Mouse (Mus musculus) limb, embryonic 10.5 days (tissue): ENCODE measurements around the gene Arpc4. TPM values are rescaled to one million over a fixed set of nuclear protein-coding genes. Genes with fewer than 3 reads are reported as not detected.

Source experiments
- DNase-seq: peaks from one replicate; pipeline ENCODE4 v3.0.0-alpha.2; 2017; ENCODE audit warnings: low spot score
- H3K27ac ChIP-seq: fragments of 300-500 bp; sonication (generic); 2 replicates; pipeline ENCODE4 v1.5.1; 2016; ENCODE audit warnings: mild to moderate bottlenecking
- H3K27me3 ChIP-seq: fragments of 300-500 bp; sonication (generic); 2 replicates; pipeline ENCODE4 v1.6.1; 2016; ENCODE audit warnings: low read depth, mild to moderate bottlenecking; ENCODE audit not compliant: poor library complexity, severe bottlenecking
- H3K36me3 ChIP-seq: fragments of 300-500 bp; sonication (generic); 2 replicates; pipeline ENCODE4 v1.6.1; 2016; ENCODE audit warnings: mild to moderate bottlenecking, moderate library complexity
- H3K4me1 ChIP-seq: fragments of 300-500 bp; sonication (generic); 2 replicates; pipeline ENCODE4 v1.6.1; 2016
- H3K4me3 ChIP-seq: fragments of 300-500 bp; sonication (generic); 2 replicates; pipeline ENCODE4 v1.5.1; 2016; ENCODE audit warnings: mild to moderate bottlenecking, moderate library complexity
- H3K9me3 ChIP-seq: fragments of 300-500 bp; sonication (generic); replicated peaks from 2 replicates; pipeline ENCODE4 v1.6.1; 2016; ENCODE audit warnings: mild to moderate bottlenecking
- WGBS: fragments of 180-500 bp; shearing (Covaris S2); methylation state at CpG from one replicate; pipeline ENCODE4 v1.1.7; 2016; 5-methylcytosine and 5-hydroxymethylcytosine counted together
- polyA plus RNA-seq: library from polyadenylated mRNA; unstranded; fragments of >200 nt; fragmentation: Nextera tagmentation; extraction: Ambion mirVana; gene quantifications from 2 replicates; pipeline ENCODE4 v1.2.1, GENCODE M21; 2016

Arpc4 gene
- polyA plus RNA-seq, 1 experiment from 2014 or later: 383 TPM

DNA sequence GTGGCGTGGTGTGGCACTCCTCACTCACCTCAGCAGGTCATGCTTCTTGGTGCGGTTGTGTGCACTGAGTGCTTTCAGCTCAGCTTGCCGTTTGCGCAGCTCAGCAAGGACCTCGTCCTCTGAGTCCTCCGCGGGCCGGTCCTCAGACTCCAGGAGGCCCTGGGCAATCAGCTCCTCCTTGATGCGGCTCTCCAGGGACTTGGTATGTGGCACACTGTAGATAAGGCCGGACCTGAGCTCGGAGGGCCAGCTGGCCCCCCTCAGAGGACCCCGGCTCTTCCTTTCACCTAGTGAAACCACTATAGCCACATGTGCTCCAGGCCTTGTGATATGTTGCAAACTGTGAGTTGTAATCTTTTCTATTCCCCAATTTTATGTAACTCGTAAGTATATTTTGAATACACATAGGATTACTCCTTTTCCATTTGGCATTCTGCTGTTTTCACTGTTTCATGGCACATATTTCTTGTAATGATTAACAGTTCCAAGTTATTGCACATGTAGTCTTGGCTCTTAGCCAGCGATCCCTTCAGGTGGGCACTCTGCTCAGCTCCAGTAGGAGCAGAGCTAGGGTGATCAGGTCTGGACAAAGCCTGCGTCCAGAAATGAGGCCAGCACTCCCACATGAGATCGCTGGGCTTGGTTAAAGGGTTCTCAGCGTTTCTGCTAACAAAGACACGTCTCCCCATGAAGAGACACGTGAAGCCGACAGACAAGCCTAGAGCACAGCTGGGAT is 7.6 kb upstream of the Arpc4 start:
- WGBS: 95% methylated on average over 20 of the region's 20 CpGs
- no peak overlapping the region for H3K4me3 ChIP-seq
- H3K27ac ChIP-seq: no peak overlapping the region
- H3K4me1 ChIP-seq: no peaks in the 10 kb centered on the region
- H3K36me3 ChIP-seq: peaks cover 84% of the 10 kb centered on the region
- no peak for DNase-seq
- no peaks in the 10 kb centered on the region for H3K27me3 ChIP-seq
- no peaks in the 10 kb centered on the region for H3K9me3 ChIP-seq

GRCm38 (mm10) chr6:113373491-113373890 is 4.4 kb upstream of the Arpc4 start:
- no peaks in the 10 kb centered on the region for H3K27me3 ChIP-seq
- no peak overlapping the region for H3K4me3 ChIP-seq
- H3K4me1 ChIP-seq: peaks cover 9% of the 10 kb centered on the region
- no peaks in the 10 kb centered on the region for H3K9me3 ChIP-seq
- DNase-seq: no peak
- peaks cover 75% of the 10 kb centered on the region for H3K36me3 ChIP-seq
- H3K27ac ChIP-seq: no peak overlapping the region
- WGBS: 92% methylated on average over 4 of the region's 4 CpGs

DNA sequence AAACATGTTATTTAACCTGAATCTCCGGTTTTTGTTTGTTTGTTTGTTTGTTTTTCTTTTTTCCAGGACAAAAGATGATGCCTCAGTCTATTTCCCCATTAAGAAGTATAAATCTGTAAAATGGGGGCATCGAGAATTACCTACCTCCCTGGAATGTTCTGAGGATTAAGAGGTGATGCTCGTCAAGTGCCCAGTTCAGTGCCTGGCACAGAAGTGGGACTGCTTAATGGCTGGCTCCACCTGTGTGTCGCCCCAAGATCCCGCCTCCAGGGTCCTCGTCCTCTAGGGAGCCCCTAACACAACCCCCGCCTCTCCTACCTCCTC is 781 bp upstream of the Arpc4 start:
- peak overlapping the region; percentile 100 for H3K27ac ChIP-seq
- peak overlapping the region; percentile 89 for H3K4me3 ChIP-seq
- WGBS: 11% methylated on average over 7 of the region's 7 CpGs
- DNase-seq: no peak
- no peaks in the 10 kb centered on the region for H3K27me3 ChIP-seq
- peaks cover 19% of the 10 kb centered on the region for H3K4me1 ChIP-seq
- peaks cover 62% of the 10 kb centered on the region for H3K36me3 ChIP-seq
- no peaks in the 10 kb centered on the region for H3K9me3 ChIP-seq

GRCm38 (mm10) chr6:113379246-113379645 is 1.3 kb downstream of the Arpc4 start:
- Histone ChIP-seq H3K27ac (no peak overlapping the region), H3K4me1 (peaks cover 19% of the 10 kb centered on the region), H3K36me3 (peaks cover 62% of the 10 kb centered on the region), H3K9me3 (no peaks in the 10 kb centered on the region), H3K27me3 (no peaks in the 10 kb centered on the region), H3K4me3 (peak overlapping the region; percentile 89)
- 87% methylated on average over 6 of the region's 6 CpGs for WGBS
- no peak for DNase-seq

DNA sequence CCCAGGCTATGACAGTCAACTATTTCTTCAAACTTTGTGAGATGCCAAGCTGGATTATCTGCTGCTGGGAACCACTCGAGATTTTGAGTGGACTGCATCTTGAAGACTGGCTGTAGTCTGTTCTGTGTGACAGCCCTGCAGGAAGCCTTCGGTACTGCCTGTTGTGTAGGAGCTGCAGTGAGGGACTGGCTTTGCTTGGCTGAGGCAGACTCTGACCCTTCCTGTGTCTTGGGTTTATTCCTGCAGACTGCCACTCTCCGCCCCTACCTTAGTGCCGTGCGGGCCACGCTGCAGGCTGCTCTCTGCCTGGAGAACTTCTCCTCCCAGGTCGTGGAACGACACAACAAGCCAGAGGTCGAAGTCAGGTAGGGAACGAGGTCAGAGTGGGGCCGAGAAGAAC is 2.6 kb downstream of the Arpc4 start:
- WGBS: 93% methylated on average over 11 of the region's 11 CpGs
- Histone ChIP-seq H3K36me3 (peaks cover 62% of the 10 kb centered on the region), H3K4me3 (no peak overlapping the region)

DNA sequence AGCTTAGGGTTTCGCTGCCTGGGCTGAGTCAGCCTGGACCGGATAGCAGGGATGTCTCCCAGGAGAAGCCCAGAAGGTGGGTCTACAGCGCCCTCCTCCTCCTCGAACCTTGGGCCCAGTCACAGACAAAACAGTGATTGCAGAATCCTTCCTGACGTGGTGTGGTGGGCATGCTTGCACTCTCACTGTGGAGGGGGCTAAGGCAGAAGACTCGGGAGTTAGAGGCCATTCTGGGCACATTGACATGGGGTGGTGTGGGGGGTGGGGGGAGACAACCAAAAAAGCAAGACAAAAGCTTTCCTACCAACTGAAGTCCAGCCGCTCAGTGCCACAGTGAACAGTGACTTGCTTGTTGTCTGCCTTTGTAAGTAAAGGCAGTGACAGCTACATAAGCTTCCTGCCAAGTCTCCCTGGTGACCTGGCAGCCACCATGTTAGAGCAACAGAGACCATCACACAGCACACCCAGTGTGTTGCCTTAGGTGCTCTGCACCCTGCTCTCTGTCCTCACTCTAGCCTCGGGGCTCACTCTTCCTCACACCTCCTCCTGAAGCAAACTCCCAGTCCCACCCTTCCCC is 6.5 kb downstream of the Arpc4 start:
- Histone ChIP-seq H3K9me3 (no peaks in the 10 kb centered on the region), H3K4me1 (peaks cover under 1% of the 10 kb centered on the region), H3K27ac (no peak overlapping the region), H3K4me3 (no peak overlapping the region), H3K36me3 (peaks cover 96% of the 10 kb centered on the region), H3K27me3 (no peaks in the 10 kb centered on the region)
- 92% methylated on average over 8 of the region's 8 CpGs for WGBS
- DNase-seq: no peak

More for the DNA sequence above, 2.6 kb downstream of the Arpc4 start:
- no peaks in the 10 kb centered on the region for H3K27me3 ChIP-seq
- no peak overlapping the region for H3K27ac ChIP-seq
- peaks cover 19% of the 10 kb centered on the region for H3K4me1 ChIP-seq
- no peaks in the 10 kb centered on the region for H3K9me3 ChIP-seq
- DNase-seq: no peak

DNA sequence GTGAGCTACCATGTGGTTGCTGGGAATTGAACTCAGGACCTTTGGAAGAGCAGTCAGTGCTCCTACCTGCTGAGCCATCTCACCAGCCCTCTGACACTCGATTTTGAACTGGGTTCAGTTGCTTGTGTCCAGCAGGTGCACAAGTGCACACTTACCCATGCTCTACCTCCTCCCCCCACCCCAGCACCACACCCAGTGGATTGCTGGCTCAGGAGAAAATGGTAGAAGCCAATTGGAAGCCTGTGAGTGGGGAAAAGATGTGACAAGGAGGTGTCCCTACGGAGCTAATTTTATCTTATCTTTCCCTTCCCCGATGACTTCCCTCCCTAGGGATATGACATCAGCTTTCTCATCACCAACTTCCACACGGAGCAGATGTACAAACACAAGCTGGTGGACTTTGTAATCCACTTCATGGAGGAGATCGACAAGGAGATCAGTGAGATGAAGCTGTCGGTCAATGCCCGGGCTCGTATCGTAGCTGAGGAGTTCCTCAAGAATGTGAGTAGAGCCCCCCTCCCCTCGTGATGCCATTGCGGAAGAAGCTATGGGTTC is 7.3 kb downstream of the Arpc4 start:
- Histone ChIP-seq H3K27me3 (no peaks in the 10 kb centered on the region), H3K9me3 (no peaks in the 10 kb centered on the region), H3K4me1 (no peaks in the 10 kb centered on the region), H3K27ac (no peak overlapping the region), H3K4me3 (no peak overlapping the region), H3K36me3 (peaks cover 100% of the 10 kb centered on the region)
- 92% methylated on average over 11 of the region's 11 CpGs for WGBS
- DNase-seq: no peak

- no peak overlapping the region for H3K4me3 ChIP-seq
- H3K27me3 ChIP-seq: no peaks in the 10 kb centered on the region
- no peaks in the 10 kb centered on the region for H3K9me3 ChIP-seq
- WGBS: 68% methylated on average over 3 of the region's 3 CpGs
- H3K4me1 ChIP-seq: no peaks in the 10 kb centered on the region
- no peak for DNase-seq
- H3K27ac ChIP-seq: no peak overlapping the region
- H3K36me3 ChIP-seq: peaks cover 100% of the 10 kb centered on the region
Observed at GRCm38 (mm10) chr6:113386025-113386424, 8.1 kb downstream of the Arpc4 start.

DNA sequence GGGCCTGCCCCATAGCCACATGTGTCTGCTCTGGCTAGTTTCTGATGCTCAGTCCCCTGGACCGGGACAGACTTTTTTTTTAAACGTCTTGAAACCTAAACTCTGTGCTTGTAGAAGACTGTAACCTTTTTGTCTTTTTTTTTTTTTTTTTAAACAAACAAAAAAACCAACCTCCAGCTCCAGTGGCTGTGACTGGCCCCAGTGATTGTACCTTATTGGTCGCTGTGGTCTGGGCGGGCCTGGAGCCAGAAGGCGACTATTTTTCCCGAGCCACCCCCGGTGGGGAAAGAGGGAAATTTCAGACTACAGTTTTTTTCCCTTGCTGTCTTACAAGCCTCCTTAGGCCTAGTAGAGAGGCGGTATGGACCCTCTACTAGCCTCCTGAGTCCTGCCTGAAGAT is 11.0 kb downstream of the Arpc4 start, which contains the start of gene Ttll3:
Gene Ttll3, plus strand, starts transcription at position 301 of the 400 bp plus-strand sequence.
- H3K27ac ChIP-seq: no peak within 1 kb of the TSS
- no peak within 1 kb of the TSS for H3K4me3 ChIP-seq
- H3K4me1 ChIP-seq: peaks cover 22% of the 10 kb centered on the region
- DNase-seq: no peak
- no peaks in the 10 kb centered on the region for H3K9me3 ChIP-seq
- H3K27me3 ChIP-seq: no peaks in the 10 kb centered on the region
- WGBS: 85% methylated on average over 8 of the region's 8 CpGs
- H3K36me3 ChIP-seq: peaks cover 72% of the 10 kb centered on the region

GRCm38 (mm10) chr6:113390715-113391114 is 12.8 kb downstream of the Arpc4 start:
- WGBS: 94% methylated on average over 3 of the region's 3 CpGs

DNA sequence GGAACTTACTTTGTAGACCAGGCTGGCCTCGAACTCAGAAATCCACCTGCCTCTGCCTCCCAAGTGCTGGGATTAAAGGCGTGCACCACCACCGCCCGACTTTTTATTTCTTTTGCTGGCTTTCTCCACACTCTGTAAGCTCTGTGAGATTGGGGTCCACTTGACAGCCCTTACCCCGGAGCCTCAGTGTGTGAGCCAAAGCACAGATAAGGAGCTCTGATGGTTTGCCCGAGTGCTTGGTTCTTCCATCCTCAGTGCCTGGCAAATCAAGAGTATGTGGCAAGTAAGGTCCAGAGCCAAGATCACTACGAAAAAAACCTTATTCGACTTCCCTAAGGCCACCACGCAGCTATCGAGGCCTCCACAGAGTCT is 14.1 kb downstream of the Arpc4 start:
- H3K36me3 ChIP-seq: peaks cover 49% of the 10 kb centered on the region
- WGBS: 34% methylated on average over 10 of the region's 10 CpGs
- no peak for DNase-seq
- H3K27ac ChIP-seq: peak overlapping the region; percentile 82
- H3K4me3 ChIP-seq: peak overlapping the region; percentile 64
- H3K9me3 ChIP-seq: no peaks in the 10 kb centered on the region
- H3K4me1 ChIP-seq: peaks cover 23% of the 10 kb centered on the region
- H3K27me3 ChIP-seq: no peaks in the 10 kb centered on the region

More at GRCm38 (mm10) chr6:113390715-113391114, 12.8 kb downstream of the Arpc4 start:
- Histone ChIP-seq H3K27ac (no peak overlapping the region), H3K36me3 (peaks cover 62% of the 10 kb centered on the region), H3K27me3 (no peaks in the 10 kb centered on the region), H3K4me1 (peaks cover 23% of the 10 kb centered on the region), H3K4me3 (no peak overlapping the region), H3K9me3 (no peaks in the 10 kb centered on the region)
- DNase-seq: no peak

DNA sequence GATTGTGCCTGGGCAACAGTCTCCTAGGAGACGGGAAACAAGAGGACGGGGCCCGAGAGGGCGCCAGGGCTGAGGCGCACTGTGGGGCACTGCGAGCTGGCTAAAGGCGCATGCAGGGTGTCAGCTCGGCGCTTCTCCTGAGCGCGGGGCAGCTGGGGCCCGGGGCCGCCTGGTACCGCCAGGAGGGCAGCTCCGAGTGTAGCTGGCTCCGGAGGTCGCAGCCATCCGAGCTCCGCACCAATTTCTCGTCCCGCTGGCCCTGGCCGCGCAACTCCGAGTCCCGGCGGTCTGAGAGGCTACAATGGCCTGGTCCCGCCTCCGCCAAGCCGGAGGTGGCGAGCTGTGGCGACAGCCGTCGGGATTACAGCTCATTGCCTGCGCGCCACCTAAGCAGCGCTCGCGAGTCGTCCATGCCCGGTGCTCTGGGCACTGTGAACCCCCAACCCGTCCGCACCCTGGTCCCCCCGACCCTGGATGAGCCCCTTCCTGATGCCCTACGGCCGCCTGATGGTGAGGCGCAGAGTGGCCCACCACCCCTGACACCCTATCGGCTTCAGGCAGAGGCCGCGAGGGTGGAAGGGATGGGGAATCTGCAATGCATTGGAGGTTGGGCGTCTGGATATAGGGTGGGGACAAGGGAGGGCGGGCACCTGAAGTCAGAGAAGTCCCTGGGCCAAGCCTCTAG is 14.6 kb downstream of the Arpc4 start:
- H3K4me3 ChIP-seq: peak overlapping the region; percentile 64
- under 1% methylated on average over 51 of the region's 51 CpGs for WGBS
- peak; percentile 77 for DNase-seq
- H3K36me3 ChIP-seq: peaks cover 44% of the 10 kb centered on the region
- no peaks in the 10 kb centered on the region for H3K27me3 ChIP-seq
- peaks cover 23% of the 10 kb centered on the region for H3K4me1 ChIP-seq
- no peaks in the 10 kb centered on the region for H3K9me3 ChIP-seq
- H3K27ac ChIP-seq: peak overlapping the region; percentile 82

- H3K36me3 ChIP-seq: peaks cover 34% of the 10 kb centered on the region
- H3K9me3 ChIP-seq: no peaks in the 10 kb centered on the region
- 90% methylated on average over 6 of the region's 6 CpGs for WGBS
- H3K27me3 ChIP-seq: no peaks in the 10 kb centered on the region
- peaks cover 23% of the 10 kb centered on the region for H3K4me1 ChIP-seq
- no peak overlapping the region for H3K27ac ChIP-seq
- H3K4me3 ChIP-seq: no peak overlapping the region
- DNase-seq: no peak
Observed at GRCm38 (mm10) chr6:113393951-113394350, 16.0 kb downstream of the Arpc4 start.
